Mouse (Mus musculus) intestine, postnatal 0 days (tissue): ENCODE results near the gene Higd1b. TPM values are rescaled to one million over a fixed set of nuclear protein-coding genes. Genes with fewer than 3 reads are reported as not detected.

Experiments
- ATAC-seq: fragments of 200-750 bp; cut with Nextera tagmentation; 2 replicates; pipeline ENCODE4 v1.8.0; 2017; ENCODE audit warnings: mild to moderate bottlenecking, moderate TSS enrichment, moderate library complexity
- H3K27ac ChIP-seq: fragments of 300-500 bp; sonication (generic); 2 replicates; pipeline ENCODE4 v1.5.1; 2014; ENCODE audit warnings: mild to moderate bottlenecking, low read depth, low read length, moderate library complexity
- H3K27me3 ChIP-seq: fragments of 300-500 bp; sonication (generic); replicated peaks from 2 replicates; pipeline ENCODE4 v1.6.1; 2014; ENCODE audit warnings: low read length, mixed read lengths; ENCODE audit not compliant: control insufficient read depth, insufficient read depth
- H3K36me3 ChIP-seq: fragments of 300-500 bp; sonication (generic); 2 replicates; pipeline ENCODE4 v1.6.1; 2014; ENCODE audit warnings: mild to moderate bottlenecking, moderate library complexity; ENCODE audit not compliant: control insufficient read depth, insufficient read depth
- H3K4me1 ChIP-seq: fragments of 300-500 bp; sonication (generic); replicated peaks from 2 replicates; pipeline ENCODE4 v1.6.1; 2014; ENCODE audit warnings: antibody characterized with exemption, low read length, mixed read lengths; ENCODE audit not compliant: control insufficient read depth, insufficient read depth
- H3K4me2 ChIP-seq: fragments of 300-500 bp; sonication (generic); replicated peaks from 2 replicates; pipeline ENCODE4 v1.6.1; 2014; ENCODE audit warnings: low read depth, mild to moderate bottlenecking, moderate library complexity
- H3K4me3 ChIP-seq: fragments of 300-500 bp; sonication (generic); 2 replicates; pipeline ENCODE4 v1.5.1; 2014; ENCODE audit warnings: low read depth, low read length
- H3K9ac ChIP-seq: fragments of 300-500 bp; sonication (generic); 2 replicates; pipeline ENCODE4 v1.6.1; 2014; ENCODE audit warnings: mild to moderate bottlenecking, low read depth, low read length
- H3K9me3 ChIP-seq: fragments of 300-500 bp; sonication (generic); 2 replicates; pipeline ENCODE4 v1.6.1; 2016; ENCODE audit warnings: mixed run types; ENCODE audit not compliant: control insufficient read depth
- CTCF ChIP-seq: sonication (generic); IDR thresholded peaks from 2 replicates; pipeline ENCODE4 v1.5.1; 2016; ENCODE audit warnings: low read depth, mild to moderate bottlenecking, control low read depth, antibody characterized with exemption, moderate library complexity
- WGBS: fragments of 180-500 bp; shearing (Covaris S2); extraction: QIAGEN DNeasy Blood & Tissue Kit; methylation state at CpG from one replicate; pipeline ENCODE4 v1.1.7; 2014; 5-methylcytosine and 5-hydroxymethylcytosine counted together
- polyA plus RNA-seq: library from polyadenylated mRNA; unstranded; fragments of >200 nt; fragmentation: Nextera tagmentation; extraction: Ambion mirVana; gene quantifications from 2 replicates; pipeline ENCODE4 v1.2.1, GENCODE M21; 2015

The Higd1b gene
- polyA plus RNA-seq, 1 experiment from 2014 or later, result 0.52 TPM

GRCm38 (mm10) chr11:102834219-102834618 lies 1.4 kb upstream of the Higd1b start:
- no peak for ATAC-seq
- no peak overlapping the region for H3K27ac ChIP-seq
- no peaks in the 10 kb centered on the region for H3K9me3 ChIP-seq

GRCm38 (mm10) chr11:102836146-102836545 lies 497 bp downstream of the Higd1b start:
- no peak for TF ChIP-seq CTCF
- Histone ChIP-seq H3K27ac (no peak overlapping the region), H3K4me1 (no peaks in the 10 kb centered on the region), H3K27me3 (no peaks in the 10 kb centered on the region), H3K9me3 (no peaks in the 10 kb centered on the region), H3K4me3 (no peak overlapping the region), H3K36me3 (peaks cover 44% of the 10 kb centered on the region), H3K4me2 (no peak overlapping the region), H3K9ac (no peak overlapping the region)
- ATAC-seq, result no peak
- WGBS, result 83% methylated on average over 9 of the region's 9 CpGs

More at GRCm38 (mm10) chr11:102834219-102834618, 1.4 kb upstream of the Higd1b start:
- Histone ChIP-seq H3K4me1 (no peaks in the 10 kb centered on the region), H3K36me3 (peaks cover 26% of the 10 kb centered on the region), H3K4me3 (no peak overlapping the region), H3K4me2 (no peak overlapping the region), H3K27me3 (no peaks in the 10 kb centered on the region), H3K9ac (no peak overlapping the region)
- TF ChIP-seq CTCF, result no peak
- 80% methylated on average over 10 of the region's 10 CpGs for WGBS

DNA sequence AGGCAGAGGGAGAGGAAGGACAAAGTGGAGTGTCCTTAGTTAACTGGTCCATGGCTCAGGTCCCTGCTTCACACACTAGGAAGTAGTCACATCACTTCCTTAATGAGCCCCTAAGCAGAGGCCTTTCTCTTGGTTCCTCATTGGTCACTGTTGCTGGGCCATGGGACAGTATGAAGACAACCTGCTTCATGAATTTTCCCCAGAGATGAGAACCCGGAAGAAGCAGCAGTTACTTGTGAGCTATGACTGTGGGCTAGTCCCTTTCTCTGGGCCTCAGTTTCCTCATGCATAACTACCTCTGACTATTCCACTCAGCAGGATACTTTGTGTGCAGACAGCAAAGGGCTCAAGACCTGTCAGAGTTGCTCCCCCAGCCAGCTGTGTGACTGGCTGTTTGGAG lies 1.7 kb downstream of the Higd1b start:
- no peak for ATAC-seq
- Histone ChIP-seq H3K4me2 (no peak overlapping the region), H3K9ac (no peak overlapping the region), H3K9me3 (no peaks in the 10 kb centered on the region), H3K27ac (no peak overlapping the region), H3K36me3 (peaks cover 52% of the 10 kb centered on the region), H3K4me3 (no peak overlapping the region), H3K27me3 (no peaks in the 10 kb centered on the region), H3K4me1 (no peaks in the 10 kb centered on the region)
- 88% methylated on average over 1 of the region's 1 CpGs for WGBS
- TF ChIP-seq CTCF, result no peak

- Histone ChIP-seq H3K4me2 (no peak overlapping the region), H3K9me3 (no peaks in the 10 kb centered on the region), H3K9ac (no peak overlapping the region), H3K27me3 (no peaks in the 10 kb centered on the region), H3K4me3 (no peak overlapping the region), H3K4me1 (no peaks in the 10 kb centered on the region), H3K36me3 (peaks cover 60% of the 10 kb centered on the region), H3K27ac (no peak overlapping the region)
- TF ChIP-seq CTCF, result peak; percentile 17; the same call in 1 of the 2 replicates
- WGBS, result 92% methylated on average over 2 of the region's 2 CpGs
- no peak for ATAC-seq
Observed at GRCm38 (mm10) chr11:102838126-102838525, 2.5 kb downstream of the Higd1b start.

GRCm38 (mm10) chr11:102838616-102839150 lies 3.0 kb downstream of the Higd1b start:
- Histone ChIP-seq H3K4me3 (no peak overlapping the region), H3K4me2 (no peak overlapping the region), H3K9ac (no peak overlapping the region), H3K27me3 (no peaks in the 10 kb centered on the region), H3K4me1 (no peaks in the 10 kb centered on the region), H3K27ac (no peak overlapping the region; the same call in 1 of the 2 replicates), H3K9me3 (no peaks in the 10 kb centered on the region), H3K36me3 (peaks cover 62% of the 10 kb centered on the region)
- TF ChIP-seq CTCF, result no peak
- ATAC-seq, result no peak
- WGBS, result 86% methylated on average over 9 of the region's 9 CpGs

- Histone ChIP-seq H3K27ac (no peak overlapping the region), H3K36me3 (peaks cover 88% of the 10 kb centered on the region), H3K9me3 (no peaks in the 10 kb centered on the region), H3K4me2 (no peak overlapping the region), H3K4me3 (no peak overlapping the region), H3K27me3 (no peaks in the 10 kb centered on the region), H3K4me1 (no peaks in the 10 kb centered on the region), H3K9ac (no peak overlapping the region)
- 79% methylated on average over 10 of the region's 10 CpGs for WGBS
- no peak for TF ChIP-seq CTCF
- no peak for ATAC-seq
Observed at GRCm38 (mm10) chr11:102845926-102846325, 10.3 kb downstream of the Higd1b start.

- H3K4me1 ChIP-seq, result no peaks in the 10 kb centered on the region
- H3K9me3 ChIP-seq, result no peaks in the 10 kb centered on the region
- H3K4me2 ChIP-seq, result no peak overlapping the region
- peaks cover 74% of the 10 kb centered on the region for H3K36me3 ChIP-seq
- peak; percentile 78 for TF ChIP-seq CTCF
- peak; percentile 51; the same call in 1 of the 2 replicates for ATAC-seq
- no peak overlapping the region for H3K9ac ChIP-seq
- no peak overlapping the region for H3K4me3 ChIP-seq
- no peaks in the 10 kb centered on the region for H3K27me3 ChIP-seq
- H3K27ac ChIP-seq, result no peak overlapping the region
- WGBS, result 64% methylated on average over 5 of the region's 5 CpGs
Observed at GRCm38 (mm10) chr11:102851883-102852282, 16.2 kb downstream of the Higd1b start.
